Mouse (Mus musculus) ES-E14 (cell line): ENCODE results near the gene Cdh13. TPM values are rescaled to one million over a fixed set of nuclear protein-coding genes. Genes with fewer than 3 reads are reported as not detected.
A peak's percentile ranks its signal among the peaks of the same experiment; 100 is the strongest.

Source experiments
- DNase-seq: peaks from one replicate; pipeline ENCODE4 v3.0.0-alpha.2; 2013; ENCODE audit warnings: low read depth, low spot score
- H3K27ac ChIP-seq: 2 replicates; pipeline ENCODE4 v1.5.1; 2012; ENCODE audit warnings: low read depth, mild to moderate bottlenecking, low read length, moderate library complexity, mixed read lengths; ENCODE audit not compliant: poor library complexity, insufficient read depth, severe bottlenecking
- H3K36me3 ChIP-seq: 2 replicates; pipeline ENCODE4 v1.6.1; 2012; ENCODE audit warnings: mild to moderate bottlenecking, low read length, moderate library complexity, mixed read lengths; ENCODE audit not compliant: control insufficient read depth, poor library complexity, insufficient read depth, severe bottlenecking
- H3K4me1 ChIP-seq, 2 experiments: fragments of 150-350 bp in 1 of 2; sonication (generic) in 1 of 2; 2 replicates each; pipeline ENCODE4 v1.6.1; 2012; ENCODE audit warnings: low read length in 2 of 2, mild to moderate bottlenecking in 1 of 2, mixed read lengths in 1 of 2; ENCODE audit not compliant: control insufficient read depth in 2 of 2, insufficient read depth in 2 of 2, poor library complexity in 1 of 2
- H3K4me3 ChIP-seq, 2 experiments: fragments of 150-350 bp in 1 of 2; sonication (generic) in 1 of 2; 2 replicates each; pipeline ENCODE4 v1.5.1; 2012; ENCODE audit warnings: low read length in 2 of 2, low read depth in 1 of 2, mild to moderate bottlenecking in 1 of 2, mixed read lengths in 1 of 2; ENCODE audit not compliant: insufficient read depth in 1 of 2, poor library complexity in 1 of 2, severe bottlenecking in 1 of 2
- H3K9ac ChIP-seq: 2 replicates; pipeline ENCODE4 v1.6.1; 2012; ENCODE audit warnings: low read depth, mild to moderate bottlenecking, low read length, mixed read lengths; ENCODE audit not compliant: poor library complexity, insufficient read depth, severe bottlenecking
- H3K9me3 ChIP-seq: fragments of 150-350 bp; sonication (generic); 2 replicates; pipeline ENCODE4 v1.6.1; 2012; ENCODE audit warnings: low read depth, mild to moderate bottlenecking, low read length; ENCODE audit not compliant: control insufficient read depth, insufficient read depth
- CHD2 ChIP-seq: IDR thresholded peaks from 2 replicates; pipeline ENCODE4 v1.6.1; 2014; ENCODE audit warnings: mild to moderate bottlenecking, low read depth, low read length, inconsistent platforms
- HCFC1 ChIP-seq: IDR thresholded peaks from 2 replicates; pipeline ENCODE4 v1.6.1; 2012; ENCODE audit warnings: low read length, inconsistent platforms, borderline replicate concordance; ENCODE audit not compliant: insufficient read depth
- MAFK ChIP-seq: IDR thresholded peaks from 2 replicates; pipeline ENCODE4 v1.6.1; 2014; ENCODE audit warnings: mild to moderate bottlenecking, low read depth, low read length, inconsistent platforms; ENCODE audit not compliant: insufficient read depth
- ZC3H11A ChIP-seq: IDR thresholded peaks from 2 replicates; pipeline ENCODE4 v1.6.1; 2012; ENCODE audit warnings: low read depth, mild to moderate bottlenecking, inconsistent platforms, low read length, borderline replicate concordance
- ZNF384 ChIP-seq: IDR thresholded peaks from 2 replicates; pipeline ENCODE4 v1.6.1; 2012; ENCODE audit warnings: low read depth, low read length, inconsistent platforms
- in situ Hi-C, 2 experiments: fragments of 600-800 bp; cut with MboI; formaldehyde crosslinking; loops; one replicate each; pipeline ENCODE4 v1.15.1; 2025; ENCODE audit warnings: low sequenced_read_pairs in 2 of 2, inconsistent platforms in 1 of 2; ENCODE audit not compliant: unreplicated experiment in 2 of 2
- total RNA-seq: library from RNA; depleted of rRNA; stranded (reverse); fragments of 300-350 nt; gene quantifications from 2 replicates; pipeline ENCODE4 v1.2.3, GENCODE M21; 2012

Cdh13 gene
- total RNA-seq, 1 experiment, result 1.3 TPM

- Histone ChIP-seq H3K36me3 (no peaks in the 10 kb centered on the region), H3K27ac (no peak overlapping the region), H3K4me1 (no peaks in the 10 kb centered on the region), H3K9me3 (no peaks in the 10 kb centered on the region), H3K4me3 (no peak overlapping the region), H3K9ac (no peak overlapping the region)
- DNase-seq, result no peak
- TF ChIP-seq MAFK (no peak), ZC3H11A (no peak), ZNF384 (no peak), CHD2 (no peak), HCFC1 (no peak)
- in situ Hi-C loops, result no loop called here
These were observed 970.8 kb downstream of the Cdh13 start for GRCm38 (mm10) chr8:119254358-119254757.

- no peaks in the 10 kb centered on the region for H3K9me3 ChIP-seq
- no peak overlapping the region for H3K9ac ChIP-seq
- H3K36me3 ChIP-seq, result no peaks in the 10 kb centered on the region
- H3K4me3 ChIP-seq, result no peak overlapping the region
- peak; percentile 33 for DNase-seq
- in situ Hi-C loops, result no loop called here
- H3K27ac ChIP-seq, result no peak overlapping the region
- H3K4me1 ChIP-seq, result no peaks in the 10 kb centered on the region
- no peak for TF ChIP-seq ZC3H11A
- no peak for TF ChIP-seq HCFC1
- TF ChIP-seq ZNF384, result no peak
- no peak for TF ChIP-seq MAFK
- no peak for TF ChIP-seq CHD2
These were observed 975.1 kb downstream of the Cdh13 start for GRCm38 (mm10) chr8:119258642-119259041.

GRCm38 (mm10) chr8:119263750-119264149 lies 980.2 kb downstream of the Cdh13 start:
- in situ Hi-C loops, result no loop called here
- no peak for DNase-seq

DNA sequence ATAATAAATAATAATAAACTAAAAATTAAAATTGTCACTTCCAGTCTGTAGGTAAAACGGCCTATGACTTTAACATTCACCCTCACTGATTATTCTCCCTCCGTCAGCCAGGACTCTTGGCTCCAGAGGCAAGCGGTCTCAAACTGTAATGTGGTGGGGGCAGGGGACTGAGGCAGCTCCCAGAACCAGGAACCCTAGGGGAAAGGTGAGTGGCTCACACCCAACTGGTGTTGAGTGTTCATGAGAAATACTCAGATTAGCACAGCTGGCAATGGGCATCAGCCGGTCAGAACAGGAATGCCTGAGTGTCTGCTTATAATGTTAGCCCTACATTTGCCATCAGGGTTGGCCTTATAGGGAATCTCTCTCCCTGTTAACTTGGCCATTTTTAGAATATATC lies 982.8 kb downstream of the Cdh13 start:
- TF ChIP-seq HCFC1, result no peak
- TF ChIP-seq MAFK, result no peak
- no peak for TF ChIP-seq ZNF384
- no peak for TF ChIP-seq CHD2
- in situ Hi-C loops, result no loop called here
- H3K36me3 ChIP-seq, result no peaks in the 10 kb centered on the region
- DNase-seq, result no peak
- H3K4me3 ChIP-seq, result no peak overlapping the region
- no peak overlapping the region for H3K27ac ChIP-seq
- H3K9me3 ChIP-seq, result no peaks in the 10 kb centered on the region
- H3K4me1 ChIP-seq, result no peaks in the 10 kb centered on the region
- H3K9ac ChIP-seq, result no peak overlapping the region

More at GRCm38 (mm10) chr8:119263750-119264149, 980.2 kb downstream of the Cdh13 start:
- no peaks in the 10 kb centered on the region for H3K4me1 ChIP-seq
- no peak overlapping the region for H3K4me3 ChIP-seq
- H3K27ac ChIP-seq, result no peak overlapping the region
- H3K9me3 ChIP-seq, result no peaks in the 10 kb centered on the region
- no peak overlapping the region for H3K9ac ChIP-seq
- no peaks in the 10 kb centered on the region for H3K36me3 ChIP-seq
- TF ChIP-seq HCFC1, result no peak
- TF ChIP-seq ZNF384, result no peak
- TF ChIP-seq CHD2, result no peak
- TF ChIP-seq ZC3H11A, result no peak
- no peak for TF ChIP-seq MAFK

GRCm38 (mm10) chr8:119269576-119269975 lies 986.0 kb downstream of the Cdh13 start:
- H3K4me1 ChIP-seq, result no peaks in the 10 kb centered on the region

More at GRCm38 (mm10) chr8:119269576-119269975, 986.0 kb downstream of the Cdh13 start:
- Histone ChIP-seq H3K9me3 (no peaks in the 10 kb centered on the region), H3K27ac (no peak overlapping the region), H3K4me3 (no peak overlapping the region), H3K9ac (no peak overlapping the region), H3K36me3 (no peaks in the 10 kb centered on the region)
- no peak for DNase-seq
- TF ChIP-seq CHD2 (no peak), ZC3H11A (no peak), HCFC1 (no peak), MAFK (no peak), ZNF384 (no peak)
- in situ Hi-C loops, result no loop called here
